Mouse (Mus musculus): ENCODE results near the gene Hoxd8.

The Hoxd8 gene

GRCm38 (mm10) chr2:74752431-74753174, 48.2 kb downstream of the Hoxd8 start:
- no peak for DNase-seq (ENCODE audit: low read depth)

- no peak for DNase-seq (ENCODE audit: low read depth)
These were observed 48.7 kb downstream of the Hoxd8 start for GRCm38 (mm10) chr2:74753175-74753523.

- DNase-seq (ENCODE audit: low read depth): no peak
These were observed 49.3 kb downstream of the Hoxd8 start for GRCm38 (mm10) chr2:74753711-74754110.

All from fibroblast of lung, adult 2 months (primary cell).